Mouse (Mus musculus) bone marrow, adult 2 months (tissue): ENCODE data around the gene Trim62.

ENCODE experiments used
- CTCF ChIP-seq: fragments of 200-500 bp; IDR thresholded peaks from 2 replicates; pipeline ENCODE4 v1.5.1; 2011; ENCODE audit warnings: low read length, control low read depth; ENCODE audit not compliant: control insufficient read depth, insufficient read depth
- POLR2A ChIP-seq: fragments of 200-500 bp; IDR thresholded peaks from 2 replicates; pipeline ENCODE4 v1.6.1; 2011; ENCODE audit warnings: low read depth, mild to moderate bottlenecking, control low read depth, low read length, borderline replicate concordance; ENCODE audit not compliant: control insufficient read depth

- no peak for TF ChIP-seq CTCF
- TF ChIP-seq POLR2A, result no peak
Observed at GRCm38 (mm10) chr4:128872992-128873391, 10.4 kb upstream of the Trim62 start.
